Mouse (Mus musculus): ENCODE measurements at regions not wholly inside any gene's neighbourhood (a gene's known extent, or its start where the extent isn't known, plus 50 kb on each side); places are given as distances from the start of the nearest gene placed in this dataset.

DNA sequence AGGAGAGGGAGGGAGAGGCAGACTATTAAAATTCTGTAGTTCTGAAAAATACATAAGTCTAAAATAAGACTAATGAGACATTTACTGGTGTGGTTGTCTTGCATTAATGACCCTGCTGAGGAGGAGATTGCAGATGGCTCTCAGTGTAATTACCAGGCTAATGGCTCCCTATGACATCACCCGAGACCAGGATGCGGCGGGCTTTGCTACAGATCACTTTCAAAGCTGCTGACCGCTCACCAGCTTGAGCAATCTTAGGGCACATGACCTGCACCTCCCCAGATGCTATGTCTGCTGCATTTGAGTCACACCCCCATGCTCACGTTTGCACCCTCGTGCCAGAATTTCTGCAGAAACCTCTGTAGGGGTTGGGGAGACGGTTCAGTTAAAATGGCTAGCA, 242.0 kb downstream of the Gm26897 start:
- TF ChIP-seq CTCF (conservative IDR thresholded peaks at IDR 0.05; ENCODE audit: insufficient read depth, insufficient read length, low read depth, low read length) = no peak
- no peak for TF ChIP-seq POLR2A (IDR thresholded peaks at IDR 0.05; ENCODE audit: low read depth, low read length)

Measured in kidney, adult 2 months (tissue).